Mouse (Mus musculus) spleen, postnatal 4 days (tissue): Measurements from ENCODE around the gene Agr2.

Source experiments
- DNase-seq, 2 experiments: peaks; one replicate each; pipeline ENCODE4 v3.0.0; 2022; ENCODE audit warnings: low spot score in 2 of 2

The Agr2 gene

DNA sequence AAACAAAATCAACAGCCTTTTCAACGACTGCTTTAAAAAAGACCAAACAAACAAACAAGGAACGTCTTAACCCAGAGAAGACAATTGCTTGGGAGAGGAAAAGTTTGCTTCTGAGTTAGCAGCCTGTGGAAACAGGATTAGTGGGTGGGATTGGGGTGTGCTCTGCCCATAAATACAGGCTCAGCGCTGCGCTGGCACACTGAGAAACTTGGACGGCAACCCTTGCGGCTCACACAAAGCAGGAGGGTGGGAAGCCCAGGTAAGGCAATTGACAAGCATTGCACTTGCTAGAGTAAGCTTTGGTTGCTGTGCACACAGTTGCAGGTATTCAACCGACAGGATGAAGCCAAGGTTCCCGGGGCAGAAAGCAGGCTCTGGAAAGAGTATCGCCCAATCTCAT lies at the start of gene Agr2:
TSS of gene Agr2 (plus strand) at position 197 of the 400 bp plus-strand sequence.
- DNase-seq = no peak

- no peak for DNase-seq
Observed at GRCm38 (mm10) chr12:35951757-35952156, 41.0 kb upstream of the Agr2 start.

GRCm38 (mm10) chr12:35957235-35957634 lies 35.5 kb upstream of the Agr2 start:
- no peak for DNase-seq

DNA sequence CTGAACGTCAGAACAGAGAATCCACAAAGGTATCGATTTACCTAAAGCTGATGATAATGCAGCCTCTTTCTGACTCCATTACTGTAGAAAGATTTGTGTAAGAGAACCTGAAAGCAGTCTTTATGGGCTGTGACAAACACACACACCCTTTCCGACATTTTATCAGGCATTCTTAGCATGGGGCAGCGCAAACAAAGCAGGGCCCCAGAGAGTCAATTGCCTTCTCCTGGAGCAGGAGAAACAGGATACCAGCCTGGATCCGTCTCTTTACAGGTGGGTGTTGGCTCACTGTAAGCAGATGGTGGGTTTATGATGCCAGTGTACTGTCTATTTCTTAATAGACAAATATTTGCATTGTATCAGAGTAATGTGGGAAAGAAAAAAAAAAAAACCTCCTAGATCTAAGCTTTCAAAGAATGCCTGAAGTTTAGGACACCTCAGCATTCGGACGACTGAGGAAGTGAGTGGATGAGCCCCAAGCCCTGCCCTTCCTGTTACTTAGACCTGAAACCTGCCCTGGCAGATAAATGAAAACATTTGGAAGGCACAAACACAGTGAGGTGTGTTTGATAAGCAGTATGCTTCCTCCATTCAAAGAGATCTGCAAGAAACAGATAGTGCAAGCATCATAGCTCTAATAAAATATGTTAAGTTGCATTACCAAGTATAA lies 26.5 kb upstream of the Agr2 start:
- DNase-seq = no peak

DNA sequence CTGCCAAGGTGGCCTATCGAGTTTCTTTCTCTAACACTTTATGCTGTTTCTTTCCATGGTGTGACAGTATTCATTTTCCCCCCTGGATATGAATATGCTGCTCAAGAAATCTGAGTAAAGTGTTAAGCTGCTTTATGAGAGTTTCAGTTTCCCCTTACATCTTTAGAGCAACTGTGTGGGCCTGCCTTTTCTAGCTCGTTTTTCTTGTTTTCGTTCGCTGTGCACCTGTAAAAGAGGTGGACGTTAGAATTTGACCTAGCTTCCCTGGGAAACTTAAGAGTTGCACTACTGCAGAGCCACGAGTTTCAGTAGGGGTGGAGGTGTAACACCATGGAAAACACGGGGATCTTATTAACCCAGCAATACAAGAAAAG lies 26.0 kb upstream of the Agr2 start:
- DNase-seq = no peak

DNA sequence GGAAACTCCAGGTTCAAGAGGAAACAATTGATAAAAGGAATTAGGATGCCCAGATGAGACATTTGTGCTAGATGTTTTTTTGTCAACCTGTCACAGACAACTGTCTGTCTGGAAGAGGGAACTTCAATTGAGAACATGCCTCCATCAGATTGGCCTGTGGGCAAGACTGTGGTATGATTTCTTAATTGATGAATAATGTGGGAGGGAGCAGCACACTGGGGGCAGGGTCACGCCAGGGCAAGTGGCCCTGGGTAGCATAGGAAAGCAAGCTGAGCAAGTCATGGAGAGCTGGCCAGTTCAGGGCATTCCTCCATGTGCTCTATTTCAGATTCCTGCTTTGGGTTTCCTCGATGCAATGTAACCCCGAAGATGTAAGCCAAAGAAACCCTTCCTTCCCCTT lies 16.8 kb upstream of the Agr2 start:
- no peak for DNase-seq

DNA sequence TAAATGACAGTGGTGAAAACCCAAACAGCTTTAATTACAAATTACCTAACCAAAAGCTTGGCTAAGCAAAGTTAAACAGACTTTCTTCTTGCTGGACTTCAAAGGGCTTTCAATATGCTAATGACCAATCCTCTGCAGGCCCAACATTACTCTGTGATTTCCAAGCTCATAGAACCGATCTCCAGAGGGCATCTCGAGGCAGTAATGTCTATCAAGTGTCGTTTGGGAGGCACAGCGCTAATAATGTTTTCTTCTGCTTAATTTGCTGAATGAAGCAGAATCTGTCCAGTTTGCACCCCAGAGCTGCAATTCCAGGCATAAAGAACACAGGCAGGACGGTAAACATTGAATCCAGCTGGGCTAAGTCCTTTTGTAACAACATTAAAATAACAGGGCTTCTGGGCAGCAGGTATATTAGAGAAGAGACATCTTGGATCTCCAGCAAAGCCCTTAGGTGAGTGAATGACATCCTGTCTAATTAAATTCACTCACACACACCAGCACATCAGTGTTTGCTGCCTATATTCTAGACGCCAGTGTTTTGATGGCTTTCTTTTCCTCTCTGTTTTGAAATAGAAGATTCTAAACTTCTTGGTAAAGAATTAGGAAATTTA lies 15.0 kb upstream of the Agr2 start:
- no peak for DNase-seq

DNA sequence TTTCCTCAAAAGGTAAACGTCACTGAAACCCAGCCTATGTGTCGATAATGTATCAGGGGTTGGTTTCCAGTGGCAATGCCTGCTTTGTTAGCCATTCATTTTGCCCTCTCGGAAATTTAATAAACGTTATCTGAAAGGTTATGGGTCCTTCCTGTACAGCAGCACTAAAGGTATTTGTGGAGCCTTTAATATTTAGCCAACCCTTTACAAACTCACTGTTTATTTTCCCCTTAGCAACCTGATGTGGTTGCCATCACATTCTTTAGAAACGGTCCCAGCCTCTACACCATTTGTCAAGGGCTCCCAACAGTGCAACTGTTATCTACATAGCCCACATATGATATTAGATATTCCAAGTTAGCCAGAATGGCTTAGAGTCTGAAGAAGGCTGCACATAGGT lies 13.1 kb upstream of the Agr2 start:
- DNase-seq = no peak

- no peak for DNase-seq
Observed at GRCm38 (mm10) chr12:35981732-35982360, 10.9 kb upstream of the Agr2 start.

DNA sequence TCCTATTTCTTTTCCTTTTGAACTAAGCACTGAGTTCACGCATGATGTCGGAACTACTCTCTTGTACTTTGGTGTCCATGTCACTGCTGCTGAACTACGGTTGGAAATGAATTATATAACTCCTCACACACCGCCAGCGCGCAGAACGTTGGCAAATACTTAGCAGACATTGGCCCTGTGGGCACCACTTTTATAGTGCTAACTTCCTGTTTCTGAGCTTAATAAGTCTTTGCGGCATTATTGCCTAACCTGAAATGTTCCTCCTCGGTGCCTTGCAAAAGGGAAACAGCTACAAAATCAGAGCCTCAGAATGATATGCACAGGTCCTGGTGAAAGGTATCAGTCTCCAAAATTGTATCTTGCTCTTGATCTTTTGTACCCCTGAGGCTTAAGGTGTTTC lies 9.2 kb upstream of the Agr2 start:
- DNase-seq = no peak

DNA sequence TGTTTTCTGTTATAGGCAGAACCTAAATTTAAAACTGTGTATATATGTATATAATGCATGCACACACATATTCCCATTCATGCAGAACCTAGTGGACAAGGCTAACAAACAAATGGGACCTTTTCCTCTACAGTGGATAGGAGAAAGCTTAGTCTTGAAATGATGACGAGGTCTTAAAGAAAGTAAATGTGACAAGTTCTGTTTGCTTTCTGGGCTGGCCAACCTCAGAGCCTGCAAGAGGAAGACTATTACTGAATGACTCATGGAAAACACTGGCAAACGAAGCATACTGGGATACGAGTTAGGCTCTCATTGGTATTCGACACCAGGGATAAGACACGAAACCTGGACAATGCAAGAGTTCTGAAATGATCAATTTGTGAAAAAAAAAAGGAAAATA lies 8.0 kb upstream of the Agr2 start:
- DNase-seq = no peak

- no peak for DNase-seq
Observed at GRCm38 (mm10) chr12:35993583-35993982, 876 bp downstream of the Agr2 start.

GRCm38 (mm10) chr12:35994098-35994497 lies 1.4 kb downstream of the Agr2 start:
- no peak for DNase-seq

GRCm38 (mm10) chr12:35995799-35996198 lies 3.1 kb downstream of the Agr2 start:
- peak in 1 of 2 experiments; percentile 15 for DNase-seq

GRCm38 (mm10) chr12:36004714-36005113 lies 12.0 kb downstream of the Agr2 start:
- DNase-seq = no peak

GRCm38 (mm10) chr12:36007581-36007980 lies 14.9 kb downstream of the Agr2 start:
- DNase-seq = peak in 1 of 2 experiments; percentile 11

DNA sequence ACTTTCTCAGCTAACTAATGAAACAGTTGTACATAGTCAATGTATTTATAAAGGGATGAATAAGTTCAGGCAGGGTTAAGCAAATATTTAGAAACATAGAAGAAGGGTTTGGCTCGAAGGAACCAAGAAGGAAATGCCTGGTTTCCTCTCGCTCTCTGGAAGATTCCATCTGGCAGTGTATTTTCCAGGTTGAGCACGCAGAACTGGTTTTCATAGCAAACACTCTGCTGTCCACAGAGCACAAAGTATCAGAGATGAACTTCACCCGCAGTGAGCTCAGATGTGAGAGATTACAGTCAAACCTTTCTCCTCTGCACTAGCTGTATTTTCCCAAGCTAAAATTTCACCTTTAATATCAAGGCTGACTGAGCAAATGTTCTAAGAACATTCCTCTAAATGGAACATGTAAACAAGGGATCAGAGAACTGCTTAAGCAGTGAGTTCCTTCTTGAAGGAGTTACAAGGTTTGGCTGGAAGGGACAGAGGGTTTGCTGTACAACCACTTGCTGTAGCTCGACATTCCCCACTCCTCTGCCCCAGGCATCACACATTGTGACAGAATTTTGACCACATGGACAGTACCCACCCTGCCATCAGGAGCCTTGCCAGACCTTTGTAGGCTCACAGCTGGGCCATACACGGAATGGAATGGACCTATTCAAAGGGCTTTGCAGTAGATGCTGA lies 15.8 kb downstream of the Agr2 start:
- DNase-seq = no peak

DNA sequence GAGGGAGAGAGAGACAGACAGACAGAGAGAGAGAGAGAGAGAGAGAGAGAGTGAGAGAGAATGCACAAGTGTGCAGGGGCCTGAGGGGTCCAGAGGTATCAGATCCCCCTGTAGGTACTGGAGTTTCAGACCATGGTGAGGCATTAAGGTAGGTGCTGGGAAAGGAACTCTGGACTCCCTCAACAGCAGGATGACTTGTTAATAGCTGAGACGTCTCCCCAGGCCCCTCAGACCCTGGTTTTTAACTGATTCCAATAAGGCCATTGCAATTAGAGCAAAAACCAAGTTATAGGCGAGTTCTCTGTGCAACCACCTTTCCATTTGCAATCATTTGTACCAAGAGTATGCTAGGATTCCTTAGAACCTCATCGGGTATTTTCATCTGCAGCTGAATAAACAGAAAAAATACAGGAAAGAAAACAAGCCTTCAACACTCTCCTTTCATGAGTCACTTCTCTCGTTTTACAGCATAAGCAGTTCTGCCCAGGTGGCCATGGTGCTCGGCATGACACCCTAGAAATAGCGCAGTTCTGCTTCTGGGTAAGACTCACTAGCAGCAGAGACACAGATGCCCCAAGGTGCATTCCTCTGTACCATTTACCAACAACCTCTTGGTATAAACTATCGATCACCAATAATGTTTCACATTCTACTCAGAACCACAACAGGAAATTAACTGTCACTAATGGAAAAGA lies 20.7 kb downstream of the Agr2 start:
- DNase-seq = no peak

DNA sequence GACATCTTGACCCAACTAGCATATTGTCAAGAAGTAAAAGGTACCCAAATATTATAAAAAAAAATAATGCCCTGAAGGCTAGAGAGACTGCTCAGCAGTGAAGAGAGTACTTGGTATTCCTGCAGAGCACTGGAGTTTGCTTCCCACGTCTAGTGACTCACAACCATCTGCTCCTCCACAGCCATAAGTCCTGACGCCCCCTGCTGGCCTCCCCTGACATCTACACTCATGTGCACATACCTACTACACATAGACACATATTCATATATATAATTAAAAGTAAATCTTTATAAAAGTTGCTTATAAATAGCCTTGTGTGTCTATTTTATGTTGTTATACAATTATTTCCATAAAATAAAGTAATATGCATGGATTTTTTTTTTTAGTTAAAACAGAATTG lies 25.1 kb downstream of the Agr2 start:
- no peak for DNase-seq

GRCm38 (mm10) chr12:36019572-36019971 lies 26.9 kb downstream of the Agr2 start:
- no peak for DNase-seq

- DNase-seq = no peak
Observed at GRCm38 (mm10) chr12:36020081-36020480, 27.4 kb downstream of the Agr2 start.

DNA sequence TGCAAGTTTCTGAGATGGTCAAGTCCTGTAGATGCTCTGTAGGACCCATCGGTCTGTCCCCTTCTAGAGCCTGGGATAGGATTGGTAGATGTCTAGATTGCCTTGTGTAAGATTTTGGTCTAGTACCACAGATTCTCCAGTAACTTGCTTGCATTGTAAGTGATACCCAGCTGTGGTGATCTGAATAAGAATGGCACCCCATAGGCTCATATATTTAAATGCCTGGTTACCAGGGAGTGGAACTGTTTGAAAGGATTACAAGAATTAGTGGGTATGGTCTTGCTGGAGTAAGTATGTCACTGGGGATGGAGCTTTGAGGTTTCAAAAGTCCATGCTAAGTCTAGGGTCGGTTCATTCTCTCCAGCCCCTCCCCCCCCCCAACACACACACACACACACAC lies 28.0 kb downstream of the Agr2 start:
- DNase-seq = no peak
